Mouse (Mus musculus): ENCODE results near the gene Gm17334. TPM values are rescaled to one million over a fixed set of nuclear protein-coding genes. Genes with fewer than 3 reads are reported as not detected.

The Gm17334 gene
- polyA plus RNA-seq, 1 experiment from 2014 or later: 1.2 TPM

- no peak for DNase-seq (ENCODE audit: low spot score)
Observed at GRCm38 (mm10) chr11:53748614-53749013, 24.4 kb downstream of the Gm17334 start.

- no peak for DNase-seq (ENCODE audit: low spot score)
Observed at GRCm38 (mm10) chr11:53747985-53748384, 25.0 kb downstream of the Gm17334 start.

GRCm38 (mm10) chr11:53745260-53745659 lies 27.7 kb downstream of the Gm17334 start:
- no peak for DNase-seq (ENCODE audit: low spot score)

GRCm38 (mm10) chr11:53742353-53742752 lies 30.6 kb downstream of the Gm17334 start:
- no peak for DNase-seq (ENCODE audit: low spot score)

- peak; percentile 75 for DNase-seq (ENCODE audit: low spot score)
Observed at GRCm38 (mm10) chr11:53737573-53737946, 35.4 kb downstream of the Gm17334 start.

GRCm38 (mm10) chr11:53736771-53737572 lies 36.0 kb downstream of the Gm17334 start:
- peak; percentile 88 for DNase-seq (ENCODE audit: low spot score)

- DNase-seq (ENCODE audit: low spot score): peak; percentile 86
Observed at GRCm38 (mm10) chr11:53735682-53736245, 37.2 kb downstream of the Gm17334 start.

GRCm38 (mm10) chr11:53734970-53735681 lies 37.9 kb downstream of the Gm17334 start:
- no peak for DNase-seq (ENCODE audit: low spot score)

- no peak for DNase-seq (ENCODE audit: low spot score)
Observed at GRCm38 (mm10) chr11:53734431-53734830, 38.6 kb downstream of the Gm17334 start.

GRCm38 (mm10) chr11:53733824-53734223 lies 39.2 kb downstream of the Gm17334 start:
- DNase-seq (ENCODE audit: low spot score): no peak

GRCm38 (mm10) chr11:53732244-53732643 lies 40.7 kb downstream of the Gm17334 start:
- DNase-seq (ENCODE audit: low spot score): no peak

- no peak for DNase-seq (ENCODE audit: low spot score)
Observed at GRCm38 (mm10) chr11:53731457-53731856, 41.5 kb downstream of the Gm17334 start.

Small RNA genes lying within 50 kb of the gene (microRNA-seq; reads per million reads assigned to microRNA genes)
- not detected for gene Mir7671 (ENCODE audit: borderline number of aligned reads)

Other genes with a start within 250 kb of the Gm17334 start
- gene Kif3a, start 205.8 kb downstream of the Gm17334 start, polyA plus RNA-seq (2015; fragmentation: Nextera tagmentation; extraction: Ambion mirVana): 23.8 and 25.1 TPM in 2 replicates
- gene Il4, start 154.5 kb downstream of the Gm17334 start, polyA plus RNA-seq (2015; fragmentation: Nextera tagmentation; extraction: Ambion mirVana): 1.2 and 1.5 TPM in 2 replicates
- gene Il13, start 138.5 kb downstream of the Gm17334 start, polyA plus RNA-seq (2015; fragmentation: Nextera tagmentation; extraction: Ambion mirVana): 1.0 and 1.3 TPM in 2 replicates
- 40.0 and 44.8 TPM in 2 replicates for gene Rad50, start 65.9 kb downstream of the Gm17334 start, polyA plus RNA-seq (2015; fragmentation: Nextera tagmentation; extraction: Ambion mirVana)
- gene Il5, start 52.4 kb downstream of the Gm17334 start, polyA plus RNA-seq (2015; fragmentation: Nextera tagmentation; extraction: Ambion mirVana): 0.55 and 0.81 TPM in 2 replicates
- gene Irf1, start 3.2 kb downstream of the Gm17334 start, polyA plus RNA-seq (2015; fragmentation: Nextera tagmentation; extraction: Ambion mirVana): 105 and 114 TPM in 2 replicates
- gene Gm12216, start 86.1 kb upstream of the Gm17334 start, polyA plus RNA-seq (2015; fragmentation: Nextera tagmentation; extraction: Ambion mirVana): 24.2 and 25.5 TPM in 2 replicates
- 12.6 and 12.8 TPM in 2 replicates for gene Slc22a5, start 118.5 kb upstream of the Gm17334 start, polyA plus RNA-seq (2015; fragmentation: Nextera tagmentation; extraction: Ambion mirVana)
- 0.90 and 1.1 TPM in 2 replicates for gene Slc22a21, start 207.1 kb upstream of the Gm17334 start, polyA plus RNA-seq (2015; fragmentation: Nextera tagmentation; extraction: Ambion mirVana)